Mouse (Mus musculus) hindbrain, embryonic 10.5 days (tissue): Measurements from ENCODE around the gene Syt14. TPM values are rescaled to one million over a fixed set of nuclear protein-coding genes. Genes with fewer than 3 reads are reported as not detected.

Experiments used
- DNase-seq: peaks from one replicate; pipeline ENCODE4 v3.0.0-alpha.2; 2017; ENCODE audit warnings: low spot score
- H3K27ac ChIP-seq: fragments of 300-500 bp; sonication (generic); 2 replicates; pipeline ENCODE4 v1.5.1; 2016; ENCODE audit warnings: mild to moderate bottlenecking, moderate library complexity
- H3K27me3 ChIP-seq: fragments of 300-500 bp; sonication (generic); 2 replicates; pipeline ENCODE4 v1.6.1; 2016; ENCODE audit warnings: mild to moderate bottlenecking; ENCODE audit not compliant: poor library complexity, insufficient read depth, severe bottlenecking
- H3K36me3 ChIP-seq: fragments of 300-500 bp; sonication (generic); 2 replicates; pipeline ENCODE4 v1.6.1; 2016; ENCODE audit warnings: mild to moderate bottlenecking, moderate library complexity
- H3K4me1 ChIP-seq: fragments of 300-500 bp; sonication (generic); replicated peaks from 2 replicates; pipeline ENCODE4 v1.6.1; 2016; ENCODE audit warnings: mild to moderate bottlenecking
- H3K4me3 ChIP-seq: fragments of 300-500 bp; sonication (generic); 2 replicates; pipeline ENCODE4 v1.5.1; 2016; ENCODE audit warnings: mild to moderate bottlenecking, moderate library complexity
- H3K9me3 ChIP-seq: fragments of 300-500 bp; sonication (generic); 2 replicates; pipeline ENCODE4 v1.6.1; 2016; ENCODE audit warnings: mild to moderate bottlenecking, moderate library complexity
- WGBS: fragments of 180-500 bp; shearing (Covaris S2); methylation state at CpG from one replicate; pipeline ENCODE4 v1.1.7; 2016; 5-methylcytosine and 5-hydroxymethylcytosine counted together
- polyA plus RNA-seq: library from polyadenylated mRNA; unstranded; fragments of >200 nt; fragmentation: Nextera tagmentation; extraction: Ambion mirVana; gene quantifications from 2 replicates; pipeline ENCODE4 v1.2.1, GENCODE M21; 2016

Syt14 gene
- polyA plus RNA-seq, 1 experiment from 2014 or later = 4.6 TPM

- Histone ChIP-seq H3K27me3 (no peaks in the 10 kb centered on the region), H3K4me3 (no peak overlapping the region), H3K36me3 (no peaks in the 10 kb centered on the region), H3K9me3 (no peaks in the 10 kb centered on the region), H3K4me1 (no peaks in the 10 kb centered on the region), H3K27ac (no peak overlapping the region)
- 75% methylated on average over 1 of the region's 1 CpGs for WGBS
- DNase-seq = no peak
Observed at GRCm38 (mm10) chr1:192981120-192981519, 54.5 kb downstream of the Syt14 start.

GRCm38 (mm10) chr1:192962323-192962722 lies 73.3 kb downstream of the Syt14 start:
- WGBS = 90% methylated on average over 5 of the region's 5 CpGs
- Histone ChIP-seq H3K4me1 (no peaks in the 10 kb centered on the region), H3K4me3 (no peak overlapping the region)

GRCm38 (mm10) chr1:192947839-192948173 lies 87.8 kb downstream of the Syt14 start:
- Histone ChIP-seq H3K4me1 (peaks cover 7% of the 10 kb centered on the region), H3K4me3 (no peak overlapping the region), H3K36me3 (no peaks in the 10 kb centered on the region), H3K27me3 (no peaks in the 10 kb centered on the region), H3K9me3 (no peaks in the 10 kb centered on the region), H3K27ac (no peak overlapping the region)
- DNase-seq = peak; percentile 31
- WGBS = 24% methylated on average over 2 of the region's 2 CpGs

More at GRCm38 (mm10) chr1:192962323-192962722, 73.3 kb downstream of the Syt14 start:
- Histone ChIP-seq H3K36me3 (peaks cover 20% of the 10 kb centered on the region), H3K27me3 (no peaks in the 10 kb centered on the region), H3K9me3 (peaks cover 11% of the 10 kb centered on the region; the same call in 1 of the 2 replicates), H3K27ac (no peak overlapping the region)
- no peak for DNase-seq

GRCm38 (mm10) chr1:192947170-192947838 lies 88.3 kb downstream of the Syt14 start:
- Histone ChIP-seq H3K9me3 (no peaks in the 10 kb centered on the region), H3K4me3 (no peak overlapping the region), H3K4me1 (peaks cover 7% of the 10 kb centered on the region), H3K27me3 (no peaks in the 10 kb centered on the region), H3K27ac (no peak overlapping the region), H3K36me3 (no peaks in the 10 kb centered on the region)
- no peak for DNase-seq
- WGBS = 48% methylated on average over 1 of the region's 1 CpGs

GRCm38 (mm10) chr1:192939033-192939432 lies 96.5 kb downstream of the Syt14 start:
- Histone ChIP-seq H3K9me3 (no peaks in the 10 kb centered on the region), H3K27me3 (no peaks in the 10 kb centered on the region), H3K27ac (no peak overlapping the region), H3K4me3 (no peak overlapping the region), H3K36me3 (no peaks in the 10 kb centered on the region), H3K4me1 (no peaks in the 10 kb centered on the region)
- 63% methylated on average over 2 of the region's 2 CpGs for WGBS
- no peak for DNase-seq

GRCm38 (mm10) chr1:192937956-192938355 lies 97.6 kb downstream of the Syt14 start:
- WGBS = 92% methylated on average over 2 of the region's 2 CpGs
- no peak for DNase-seq
- no peaks in the 10 kb centered on the region for H3K4me1 ChIP-seq
- no peak overlapping the region for H3K4me3 ChIP-seq
- H3K27ac ChIP-seq = no peak overlapping the region
- no peaks in the 10 kb centered on the region for H3K9me3 ChIP-seq
- peaks cover 2% of the 10 kb centered on the region; the same call in 1 of the 2 replicates for H3K36me3 ChIP-seq
- no peaks in the 10 kb centered on the region for H3K27me3 ChIP-seq

GRCm38 (mm10) chr1:192931797-192932196 lies 103.8 kb downstream of the Syt14 start:
- peaks cover 25% of the 10 kb centered on the region for H3K36me3 ChIP-seq
- H3K4me1 ChIP-seq = no peaks in the 10 kb centered on the region
- H3K27ac ChIP-seq = no peak overlapping the region
- H3K4me3 ChIP-seq = no peak overlapping the region
- 88% methylated on average over 3 of the region's 3 CpGs for WGBS
- no peaks in the 10 kb centered on the region for H3K27me3 ChIP-seq
- DNase-seq = no peak
- 0 out of 2 replicates have a peak, but pooled peaks cover 2% of the 10 kb centered on the region for H3K9me3 ChIP-seq

- WGBS = 71% methylated on average over 3 of the region's 3 CpGs
- no peak overlapping the region for H3K27ac ChIP-seq
- H3K4me1 ChIP-seq = no peaks in the 10 kb centered on the region
- H3K36me3 ChIP-seq = peaks cover 9% of the 10 kb centered on the region
- H3K4me3 ChIP-seq = no peak overlapping the region
- no peaks in the 10 kb centered on the region for H3K27me3 ChIP-seq
- no peak for DNase-seq
- H3K9me3 ChIP-seq = no peaks in the 10 kb centered on the region
Observed at GRCm38 (mm10) chr1:192912101-192912728, 123.4 kb downstream of the Syt14 start.

- no peak for DNase-seq
- Histone ChIP-seq H3K36me3 (peaks cover 10% of the 10 kb centered on the region), H3K4me1 (peaks cover 19% of the 10 kb centered on the region), H3K27me3 (peaks cover 10% of the 10 kb centered on the region; the same call in 1 of the 2 replicates), H3K27ac (no peak overlapping the region), H3K4me3 (no peak overlapping the region), H3K9me3 (no peaks in the 10 kb centered on the region)
- WGBS = 82% methylated on average over 2 of the region's 2 CpGs
Observed at GRCm38 (mm10) chr1:192901516-192901915, 134.1 kb downstream of the Syt14 start.

GRCm38 (mm10) chr1:192900913-192901312 lies 134.7 kb downstream of the Syt14 start:
- Histone ChIP-seq H3K27me3 (peaks cover 10% of the 10 kb centered on the region; the same call in 1 of the 2 replicates), H3K27ac (no peak overlapping the region), H3K9me3 (no peaks in the 10 kb centered on the region), H3K4me3 (no peak overlapping the region), H3K4me1 (peaks cover 19% of the 10 kb centered on the region), H3K36me3 (peaks cover 15% of the 10 kb centered on the region)
- no peak for DNase-seq
- WGBS = 80% methylated on average over 3 of the region's 3 CpGs

GRCm38 (mm10) chr1:192898742-192899141 lies 136.8 kb downstream of the Syt14 start:
- no peak overlapping the region for H3K27ac ChIP-seq
- peaks cover 10% of the 10 kb centered on the region; the same call in 1 of the 2 replicates for H3K27me3 ChIP-seq
- peaks cover 19% of the 10 kb centered on the region for H3K4me1 ChIP-seq
- 18% methylated on average over 2 of the region's 2 CpGs for WGBS
- no peaks in the 10 kb centered on the region for H3K9me3 ChIP-seq
- H3K4me3 ChIP-seq = no peak overlapping the region
- peaks cover 12% of the 10 kb centered on the region for H3K36me3 ChIP-seq
- DNase-seq = no peak

GRCm38 (mm10) chr1:192897218-192897617 lies 138.4 kb downstream of the Syt14 start:
- 65% methylated on average over 10 of the region's 10 CpGs for WGBS
- Histone ChIP-seq H3K4me1 (peaks cover 17% of the 10 kb centered on the region; the same call in 1 of the 2 replicates), H3K4me3 (no peak overlapping the region), H3K27me3 (peaks cover 10% of the 10 kb centered on the region; the same call in 1 of the 2 replicates), H3K9me3 (no peaks in the 10 kb centered on the region), H3K36me3 (peaks cover 12% of the 10 kb centered on the region), H3K27ac (no peak overlapping the region)
- DNase-seq = no peak

- no peaks in the 10 kb centered on the region for H3K9me3 ChIP-seq
- 94% methylated on average over 3 of the region's 3 CpGs for WGBS
- peaks cover 10% of the 10 kb centered on the region; the same call in 1 of the 2 replicates for H3K27me3 ChIP-seq
- H3K4me1 ChIP-seq = peaks cover 17% of the 10 kb centered on the region; the same call in 1 of the 2 replicates
- DNase-seq = no peak
- H3K4me3 ChIP-seq = no peak overlapping the region
- H3K36me3 ChIP-seq = peaks cover 12% of the 10 kb centered on the region
- H3K27ac ChIP-seq = no peak overlapping the region
Observed at GRCm38 (mm10) chr1:192896076-192896475, 139.5 kb downstream of the Syt14 start.
